In the genomic region with DNA sequence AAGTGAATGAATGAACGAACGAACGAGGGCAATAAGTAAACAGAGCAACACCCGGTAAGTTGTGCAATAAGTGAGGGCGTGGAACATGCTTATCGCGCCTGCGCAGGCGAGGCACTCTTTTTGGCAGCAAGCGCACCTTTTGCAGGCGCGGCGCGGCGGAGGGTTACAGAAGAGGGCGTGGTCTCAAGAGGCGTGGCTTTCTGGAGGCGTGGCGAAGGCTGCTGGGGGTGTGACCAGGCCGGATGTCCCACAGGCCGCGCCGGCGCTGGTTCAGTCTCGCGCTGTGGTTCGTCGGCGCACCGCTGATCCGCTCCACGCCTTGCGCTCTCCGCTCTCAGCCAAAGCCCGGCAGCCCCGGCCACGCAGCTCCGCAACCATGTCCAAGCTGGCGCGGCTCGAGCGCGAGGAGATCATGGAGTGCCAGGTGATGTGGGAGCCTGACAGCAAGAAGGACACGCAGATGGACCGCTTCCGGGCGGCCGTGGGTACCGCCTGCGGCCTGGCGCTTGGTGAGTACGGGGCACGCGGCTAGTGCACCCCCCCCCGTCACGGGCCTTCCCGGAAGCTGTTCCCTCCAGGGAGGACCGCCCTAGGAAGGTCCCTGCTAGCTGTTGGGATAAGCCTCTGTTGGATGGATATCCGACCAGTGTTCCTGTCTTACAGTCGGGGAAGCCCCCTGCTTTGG, we compare ENCODE assay signal across 8 mouse cellular contexts. TPM values are rescaled to one million over a fixed set of nuclear protein-coding genes. Genes with fewer than 3 reads are reported as not detected.
DNase-seq lines count a peak whose midpoint lies in the region; ATAC-seq lines count a peak whose summit lies in the region.

Aacs (plus strand) TSS at position 214 of the 685 bp plus-strand sequence.

- peak; percentile 78 for DNase-seq in MEL-GATA-1-ER (ENCODE audit: extremely low read depth, low read depth)
- peak; percentile 98 for DNase-seq in cerebellum, adult 8-10 months
- DNase-seq in forelimb bud, embryonic 11.5 days (ENCODE audit: low read depth, low spot score): peak; percentile 96
- peak; percentile 94 for DNase-seq in layer of hippocampus, adult 9-10 months (ENCODE audit: low spot score)
- DNase-seq in ovary, postnatal 10 days (ENCODE audit: low spot score): peak; percentile 93
- peak; percentile 98 to 99 for DNase-seq in thymus, postnatal 10 days (ENCODE audit: low spot score in 2 of 2)

- H3K36me3 ChIP-seq in lung, embryonic 16.5 days (ENCODE audit: control insufficient read depth, insufficient read depth, low read length): no peaks in the 10 kb centered on the region

- H3K4me2 ChIP-seq in lung, embryonic 16.5 days (ENCODE audit: low read depth, low read length): peak within 1 kb of the TSS; percentile 81

- H3K4me1 ChIP-seq in lung, embryonic 16.5 days (replicated peaks; ENCODE audit: control insufficient read depth, insufficient read depth, low read length): peaks cover 10% of the 10 kb centered on the region

- H3K9me3 ChIP-seq in lung, embryonic 16.5 days (ENCODE audit: control insufficient read depth, low read length): no peaks in the 10 kb centered on the region

- peak within 1 kb of the TSS; percentile 67 for H3K9ac ChIP-seq in lung, embryonic 16.5 days (ENCODE audit: low read length)

- no peaks in the 10 kb centered on the region for H3K27me3 ChIP-seq in lung, embryonic 16.5 days (ENCODE audit: control insufficient read depth, insufficient read depth, low read depth, low read length)

- H3K4me3 ChIP-seq in lung, embryonic 16.5 days (ENCODE audit: low read length): peak within 1 kb of the TSS; percentile 64

- under 1% methylated on average over 60 of the region's 60 CpGs for WGBS in lung, embryonic 16.5 days

- 0 out of 2 replicates have a peak within 1 kb of the TSS, but pooled peaks have one; percentile 10 for H3K27ac ChIP-seq in lung, embryonic 16.5 days (ENCODE audit: low read length)

- peak; percentile 94 to 96 for ATAC-seq in hematopoietic stem cell, adult 5-6 weeks (replicated peaks in 1 of 2; ENCODE audit: insufficient read depth in 1 of 2, low FRiP score in 2 of 2, low TSS enrichment in 1 of 2, low read depth in 1 of 2, poor library complexity in 2 of 2, severe bottlenecking in 2 of 2)
- ATAC-seq in lung, embryonic 16.5 days (ENCODE audit: low read depth): peak; percentile 96

RNA-seq across cellular contexts. Expression of gene Aacs, which starts in this region (rescaled TPM):
- total RNA-seq in hematopoietic stem cell, adult 5-6 weeks (2017): 8.1 and 15.9 TPM in 2 replicates
- 31.2 and 31.8 TPM in 2 replicates for polyA plus RNA-seq in lung, embryonic 16.5 days (2015; fragmentation: Nextera tagmentation; extraction: Ambion mirVana)

Comparison
In these comparisons a context has a peak if more than half of its experiments do, and no peak if none do; other contexts are left out.
1. Peak in every context shown above with its lines: DNase-seq, ATAC-seq, H3K4me3 ChIP-seq and H3K27ac ChIP-seq.